Mouse (Mus musculus): Measurements from ENCODE around the gene Kalrn.

The Kalrn gene

GRCm38 (mm10) chr16:34254002-34254645, 319.2 kb downstream of the Kalrn start:
- no peak for DNase-seq

GRCm38 (mm10) chr16:34252670-34253069, 320.7 kb downstream of the Kalrn start:
- no peak for DNase-seq

GRCm38 (mm10) chr16:34248256-34248655, 325.1 kb downstream of the Kalrn start:
- DNase-seq = no peak

- no peak for DNase-seq
Observed at GRCm38 (mm10) chr16:34241936-34242729, 331.2 kb downstream of the Kalrn start.

GRCm38 (mm10) chr16:34239618-34240017, 333.7 kb downstream of the Kalrn start:
- DNase-seq = no peak

GRCm38 (mm10) chr16:34236898-34237611, 336.3 kb downstream of the Kalrn start:
- DNase-seq = no peak

GRCm38 (mm10) chr16:34235086-34235485, 338.2 kb downstream of the Kalrn start:
- peak; percentile 31 to 40 for DNase-seq

GRCm38 (mm10) chr16:34231952-34232351, 341.4 kb downstream of the Kalrn start:
- DNase-seq = no peak

- no peak for DNase-seq
Observed at GRCm38 (mm10) chr16:34231146-34231545, 342.2 kb downstream of the Kalrn start.

- DNase-seq = no peak
Observed at GRCm38 (mm10) chr16:34229350-34229749, 344.0 kb downstream of the Kalrn start.

- DNase-seq = no peak
Observed at GRCm38 (mm10) chr16:34228661-34229060, 344.7 kb downstream of the Kalrn start.

- DNase-seq = no peak
Observed at GRCm38 (mm10) chr16:34212160-34212559, 361.2 kb downstream of the Kalrn start.

GRCm38 (mm10) chr16:34211243-34211642, 362.1 kb downstream of the Kalrn start:
- no peak for DNase-seq

- no peak for DNase-seq
Observed at GRCm38 (mm10) chr16:34208748-34209147, 364.6 kb downstream of the Kalrn start.

- DNase-seq = no peak
Observed at GRCm38 (mm10) chr16:34207972-34208371, 365.4 kb downstream of the Kalrn start.

- no peak for DNase-seq
Observed at GRCm38 (mm10) chr16:34204527-34205139, 368.7 kb downstream of the Kalrn start.

GRCm38 (mm10) chr16:34199543-34199942, 373.8 kb downstream of the Kalrn start:
- DNase-seq = no peak

GRCm38 (mm10) chr16:34192959-34193842, 380.1 kb downstream of the Kalrn start:
- peak; percentile 8 to 34 for DNase-seq

GRCm38 (mm10) chr16:34184721-34185120, 388.6 kb downstream of the Kalrn start:
- peak in 1 of 2 experiments; percentile 22 for DNase-seq

- no peak for DNase-seq
Observed at GRCm38 (mm10) chr16:34183186-34183585, 390.1 kb downstream of the Kalrn start.

- DNase-seq = no peak
Observed at GRCm38 (mm10) chr16:34175625-34176024, 397.7 kb downstream of the Kalrn start.

- DNase-seq = no peak
Observed at GRCm38 (mm10) chr16:34172572-34173181, 400.7 kb downstream of the Kalrn start.
